Mouse (Mus musculus) lung, postnatal 25 days (tissue): ENCODE measurements around the gene Nos1ap.

Source experiments
- DNase-seq: peaks from one replicate; pipeline ENCODE4 v3.0.0; 2022; ENCODE audit warnings: low spot score

Gene Nos1ap

GRCm38 (mm10) chr1:170459896-170460602 lies 129.6 kb downstream of the Nos1ap start:
- no peak for DNase-seq

- DNase-seq = no peak
These were observed 132.0 kb downstream of the Nos1ap start for GRCm38 (mm10) chr1:170457673-170458072.

GRCm38 (mm10) chr1:170455910-170456700 lies 133.6 kb downstream of the Nos1ap start:
- DNase-seq = no peak

GRCm38 (mm10) chr1:170455387-170455786 lies 134.3 kb downstream of the Nos1ap start:
- no peak for DNase-seq

GRCm38 (mm10) chr1:170453455-170453854 lies 136.2 kb downstream of the Nos1ap start:
- DNase-seq = no peak

GRCm38 (mm10) chr1:170448244-170448643 lies 141.4 kb downstream of the Nos1ap start:
- no peak for DNase-seq

GRCm38 (mm10) chr1:170445458-170445857 lies 144.2 kb downstream of the Nos1ap start:
- no peak for DNase-seq

GRCm38 (mm10) chr1:170440367-170440766 lies 149.3 kb downstream of the Nos1ap start:
- DNase-seq = no peak

- DNase-seq = no peak
These were observed 151.1 kb downstream of the Nos1ap start for GRCm38 (mm10) chr1:170438471-170439151.

- DNase-seq = no peak
These were observed 155.5 kb downstream of the Nos1ap start for GRCm38 (mm10) chr1:170434146-170434545.

GRCm38 (mm10) chr1:170433661-170434060 lies 156.0 kb downstream of the Nos1ap start:
- DNase-seq = no peak

GRCm38 (mm10) chr1:170432288-170432687 lies 157.4 kb downstream of the Nos1ap start:
- no peak for DNase-seq

GRCm38 (mm10) chr1:170431312-170431711 lies 158.3 kb downstream of the Nos1ap start:
- DNase-seq = no peak

GRCm38 (mm10) chr1:170430660-170431059 lies 159.0 kb downstream of the Nos1ap start:
- DNase-seq = no peak

- DNase-seq = no peak
These were observed 160.0 kb downstream of the Nos1ap start for GRCm38 (mm10) chr1:170429656-170430055.

GRCm38 (mm10) chr1:170428141-170428540 lies 161.5 kb downstream of the Nos1ap start:
- DNase-seq = no peak

- no peak for DNase-seq
These were observed 165.3 kb downstream of the Nos1ap start for GRCm38 (mm10) chr1:170424258-170424889.

GRCm38 (mm10) chr1:170423048-170423447 lies 166.6 kb downstream of the Nos1ap start:
- no peak for DNase-seq

GRCm38 (mm10) chr1:170422188-170422587 lies 167.5 kb downstream of the Nos1ap start:
- DNase-seq = no peak

GRCm38 (mm10) chr1:170419961-170420360 lies 169.7 kb downstream of the Nos1ap start:
- DNase-seq = no peak

GRCm38 (mm10) chr1:170418131-170418530 lies 171.5 kb downstream of the Nos1ap start:
- DNase-seq = no peak

GRCm38 (mm10) chr1:170416967-170417366 lies 172.7 kb downstream of the Nos1ap start:
- DNase-seq = no peak
